Mouse (Mus musculus): ENCODE results near the gene Ift81.

DNA sequence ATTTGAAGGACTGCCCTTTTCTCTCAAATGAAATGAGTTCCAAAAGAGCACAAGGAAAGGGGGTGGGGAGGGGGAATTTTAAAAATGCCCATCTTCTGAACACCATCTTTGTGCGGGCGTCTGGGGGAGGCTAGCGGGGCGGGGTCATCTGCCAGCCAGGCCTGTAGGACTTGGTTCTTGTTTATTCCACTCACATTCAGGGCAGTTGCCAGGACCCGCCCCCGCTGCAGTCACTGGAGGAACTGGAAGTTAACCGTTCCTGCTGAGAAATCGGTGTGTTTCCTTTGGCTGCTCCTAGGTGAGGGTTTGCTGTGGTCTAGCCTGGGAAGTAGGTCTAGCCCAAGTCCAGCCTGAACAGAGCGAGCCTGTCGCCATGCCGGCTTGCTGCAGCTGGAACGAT, 29.4 kb upstream of the Ift81 start, which contains the start of gene P2rx7:
- TF ChIP-seq CTCF (IDR thresholded peaks at IDR 0.05; ENCODE audit: low read depth, low read length) (no peak), POLR2A (IDR thresholded peaks at IDR 0.05; ENCODE audit: borderline replicate concordance, low read depth, low read length) (no peak)
